Mouse (Mus musculus) right cerebral cortex, postnatal 14 days (tissue): ENCODE results near the gene Lhx6.
"Not testable (repeated sequence)": the region's sequence is repeated elsewhere in the genome, so short reads cannot be mapped to it uniquely, and the experiment has no call there.

Experiments
- DNase-seq: peaks from one replicate; pipeline ENCODE4 v3.0.0; 2022

The Lhx6 gene

GRCm38 (mm10) chr2:36104956-36105741 lies at the start of gene Lhx6:
Lhx6 (minus strand) TSS chr2:36105408.
- DNase-seq: no peak

GRCm38 (mm10) chr2:36152401-36152800 lies 47.2 kb upstream of the Lhx6 start:
- DNase-seq: not testable (repeated sequence)

DNA sequence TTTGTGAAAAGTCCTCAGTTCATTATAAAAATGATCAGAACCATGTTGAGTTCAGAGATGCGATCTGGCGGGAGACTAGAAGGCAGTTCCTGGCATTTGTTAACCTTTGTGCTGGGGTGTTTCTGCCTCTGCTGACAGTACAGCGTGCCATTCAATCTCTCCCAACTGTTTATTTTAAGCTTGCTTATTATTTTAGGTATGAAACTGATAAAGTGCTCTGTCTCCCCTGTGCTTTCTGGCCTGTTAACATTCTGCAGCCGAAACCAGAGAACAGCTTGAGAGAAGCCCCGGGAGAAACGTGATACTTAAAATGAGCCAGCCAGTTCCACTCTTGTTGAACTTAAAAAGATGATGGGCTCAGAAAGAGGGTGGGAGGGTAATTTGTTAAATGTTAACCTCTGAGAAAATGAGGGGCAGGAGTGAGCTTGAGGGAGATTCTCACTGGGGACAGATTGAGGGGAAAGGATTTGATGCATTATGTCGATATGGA lies 43.7 kb upstream of the Lhx6 start:
- DNase-seq: no peak

GRCm38 (mm10) chr2:36139096-36139495 lies 33.9 kb upstream of the Lhx6 start:
- no peak for DNase-seq

- DNase-seq: peak; percentile 92
Observed at GRCm38 (mm10) chr2:36136300-36136941, 31.2 kb upstream of the Lhx6 start, which contains the start of the genes Mrrf and Rbm18. Mrrf (plus strand) TSS chr2:36136389. Rbm18 (minus strand) TSS chr2:36136773.

DNA sequence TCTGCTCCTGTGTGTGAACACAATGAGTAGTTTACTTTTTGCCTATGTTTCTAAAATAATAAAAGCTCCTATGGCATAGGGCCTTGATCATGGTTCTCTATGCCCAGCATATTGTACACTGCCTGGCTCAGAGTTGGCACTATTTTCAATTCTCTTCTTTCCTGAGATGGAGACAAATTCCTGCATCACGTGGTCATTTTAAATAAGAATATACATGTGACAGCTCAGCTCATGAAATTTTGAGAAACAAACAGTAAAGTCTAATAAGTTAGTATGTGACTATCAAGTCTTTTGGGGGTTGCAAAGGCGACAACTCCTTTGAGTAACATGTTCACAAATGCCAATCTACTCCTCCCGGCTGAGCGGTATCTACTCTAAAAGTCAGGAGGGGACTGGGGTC lies 30.7 kb upstream of the Lhx6 start:
- no peak for DNase-seq

DNA sequence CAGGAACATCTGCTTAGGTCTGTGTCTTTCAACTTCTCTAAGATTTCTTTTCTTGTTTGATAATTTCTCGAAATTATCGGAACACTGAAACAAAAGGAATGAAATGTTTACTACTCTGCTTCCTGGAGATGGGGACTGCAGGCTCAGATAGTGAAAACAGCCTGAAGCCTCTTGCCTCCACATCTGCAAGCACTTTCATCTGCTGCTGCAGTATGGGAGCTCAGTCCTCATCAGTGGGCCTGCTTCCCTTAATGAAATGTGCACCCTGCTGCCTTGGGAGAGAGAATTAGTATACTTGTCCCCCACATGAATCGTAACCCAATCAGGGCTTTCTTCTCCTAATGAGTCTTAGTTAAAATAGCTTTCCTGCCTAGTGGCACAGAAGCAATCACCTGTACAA lies 23.8 kb upstream of the Lhx6 start:
- DNase-seq: no peak

GRCm38 (mm10) chr2:36127973-36128372 lies 22.8 kb upstream of the Lhx6 start:
- no peak for DNase-seq

DNA sequence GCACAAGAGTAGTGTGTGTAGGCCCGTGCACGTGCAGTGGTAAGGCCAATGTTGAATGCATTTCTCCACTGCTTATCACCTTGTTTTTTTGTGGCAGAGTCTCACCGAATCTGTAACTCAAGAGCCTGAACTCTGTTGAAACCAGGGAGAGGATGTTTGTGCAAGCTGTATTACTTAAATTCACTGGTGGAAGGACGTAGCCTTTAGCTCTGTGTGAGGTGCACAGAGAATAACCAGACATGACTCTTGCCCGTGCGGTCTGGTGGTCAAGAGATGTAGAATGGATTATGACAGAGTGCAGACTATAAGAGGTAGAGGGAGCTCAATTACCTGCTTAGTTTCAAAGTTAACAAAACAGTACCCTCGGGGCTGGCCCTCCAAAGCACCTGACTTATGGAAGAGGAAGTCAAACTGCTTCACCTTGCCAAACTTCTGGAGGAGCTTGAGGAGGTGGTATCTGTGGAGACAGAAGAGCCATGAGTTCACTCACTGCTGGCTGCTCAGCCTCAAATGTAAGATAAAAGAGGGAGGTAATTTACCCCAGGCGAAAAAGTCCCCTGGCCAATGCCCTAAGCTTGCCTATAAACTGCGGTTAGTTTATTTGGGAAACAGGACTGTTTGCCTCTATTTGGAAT lies 21.7 kb upstream of the Lhx6 start:
- no peak for DNase-seq

- DNase-seq: no peak
Observed at GRCm38 (mm10) chr2:36112632-36113031, 7.4 kb upstream of the Lhx6 start.

DNA sequence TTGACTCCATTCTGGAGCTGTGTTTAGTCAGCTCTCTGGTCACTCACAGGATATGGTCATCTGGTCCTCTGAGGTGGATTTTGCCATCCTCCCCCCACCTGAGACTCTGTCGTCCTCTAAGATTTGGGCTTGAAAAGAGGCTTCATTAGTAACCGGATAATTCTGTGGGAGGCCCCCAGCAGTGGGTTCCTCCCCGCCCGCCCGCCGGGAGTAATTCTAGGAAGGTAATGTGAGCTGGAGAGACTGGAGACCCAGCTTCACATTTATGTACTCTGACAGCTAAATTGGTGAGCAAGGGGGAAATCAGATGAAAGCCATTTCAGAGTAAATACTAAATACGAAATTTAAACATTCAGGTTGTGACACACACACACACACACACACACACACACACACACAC lies 3.4 kb upstream of the Lhx6 start:
- no peak for DNase-seq

DNA sequence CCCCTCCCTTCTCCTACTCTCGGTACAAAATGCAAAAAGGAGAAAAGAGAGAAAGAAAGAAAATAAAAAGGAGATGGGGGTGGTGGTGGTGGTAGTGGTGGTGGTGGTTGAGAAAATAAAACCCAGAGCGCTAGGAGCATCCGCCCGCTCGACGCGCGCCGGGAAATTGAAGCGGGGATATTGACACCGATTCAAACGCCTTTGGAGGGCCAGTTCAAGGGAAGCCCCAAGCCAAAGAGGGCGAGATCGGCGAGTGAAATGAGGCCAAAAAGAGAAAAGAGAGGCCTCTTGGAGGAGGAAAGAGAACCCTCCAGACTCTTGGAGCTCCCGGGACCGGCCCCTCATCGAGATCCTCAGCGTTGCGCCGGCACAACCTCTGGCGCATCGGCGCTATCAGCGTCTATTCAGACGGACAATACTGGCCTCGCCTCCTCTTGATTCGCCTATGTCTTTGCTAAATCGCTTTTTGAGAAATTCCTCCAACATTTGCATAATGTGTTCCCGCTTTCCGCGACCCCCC lies 712 bp downstream of the Lhx6 start:
- no peak for DNase-seq

DNA sequence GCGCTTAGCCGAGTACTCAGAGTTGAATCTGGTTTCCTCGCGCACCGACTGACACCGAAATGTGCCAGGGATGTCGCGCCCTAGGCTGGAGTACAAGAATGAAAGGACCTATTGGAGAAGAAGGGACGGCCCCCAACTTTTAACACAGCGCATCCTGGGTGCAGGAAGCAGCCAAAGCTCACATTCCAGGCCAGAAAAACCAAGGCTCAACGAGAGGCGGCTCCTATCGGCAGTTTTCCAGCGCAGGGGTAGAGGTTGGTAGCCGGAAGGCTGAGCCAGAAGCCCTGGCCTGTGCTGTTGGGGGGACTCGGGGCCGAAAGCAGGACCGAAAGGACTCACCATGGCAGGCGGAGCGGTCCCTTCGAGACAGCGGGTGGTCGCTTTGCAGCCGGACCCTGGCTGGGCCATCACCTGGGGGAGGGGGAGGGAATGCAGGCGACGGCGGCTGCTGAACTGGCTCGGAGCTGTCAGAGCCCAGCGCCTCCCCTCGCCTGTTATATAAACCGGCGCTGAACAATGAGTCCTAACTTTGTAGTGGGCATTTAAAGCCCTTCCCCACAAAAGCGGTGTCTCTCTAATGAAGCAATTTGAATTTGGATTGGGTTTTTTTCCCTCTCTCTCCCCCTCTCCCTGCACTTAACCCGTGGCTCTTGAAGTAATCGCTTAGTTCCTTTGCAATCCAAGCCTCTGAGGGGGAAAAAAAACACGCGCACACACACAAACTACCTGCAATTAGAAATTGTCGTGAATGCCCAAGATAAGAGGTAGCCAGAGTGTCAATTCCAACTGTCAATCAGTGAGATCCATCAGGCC lies 1.4 kb downstream of the Lhx6 start:
- DNase-seq: no peak

GRCm38 (mm10) chr2:36103069-36103554 lies 2.1 kb downstream of the Lhx6 start:
- no peak for DNase-seq

DNA sequence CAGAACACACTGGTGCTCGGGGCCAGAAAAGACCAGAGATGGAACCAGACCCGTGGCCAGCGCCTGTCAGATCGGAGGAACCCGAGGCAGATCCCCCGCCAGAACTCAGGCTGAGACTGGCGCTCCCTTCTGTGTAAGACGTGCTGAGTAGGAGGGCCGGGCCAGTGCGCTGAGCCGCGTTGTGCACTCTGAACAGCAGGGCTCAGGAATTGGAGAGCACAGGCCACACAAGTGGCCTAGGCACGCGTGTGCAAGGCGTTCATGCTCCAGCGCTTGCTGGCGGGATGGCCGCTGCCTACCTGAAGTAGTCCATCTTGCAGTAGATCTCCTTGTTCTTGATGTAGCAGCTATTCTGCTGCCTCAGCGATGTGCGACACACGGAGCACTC lies 2.7 kb downstream of the Lhx6 start:
- DNase-seq: no peak

- no peak for DNase-seq
Observed at GRCm38 (mm10) chr2:36101866-36102558, 3.2 kb downstream of the Lhx6 start.

- DNase-seq: no peak
Observed at GRCm38 (mm10) chr2:36099739-36100138, 5.5 kb downstream of the Lhx6 start.

DNA sequence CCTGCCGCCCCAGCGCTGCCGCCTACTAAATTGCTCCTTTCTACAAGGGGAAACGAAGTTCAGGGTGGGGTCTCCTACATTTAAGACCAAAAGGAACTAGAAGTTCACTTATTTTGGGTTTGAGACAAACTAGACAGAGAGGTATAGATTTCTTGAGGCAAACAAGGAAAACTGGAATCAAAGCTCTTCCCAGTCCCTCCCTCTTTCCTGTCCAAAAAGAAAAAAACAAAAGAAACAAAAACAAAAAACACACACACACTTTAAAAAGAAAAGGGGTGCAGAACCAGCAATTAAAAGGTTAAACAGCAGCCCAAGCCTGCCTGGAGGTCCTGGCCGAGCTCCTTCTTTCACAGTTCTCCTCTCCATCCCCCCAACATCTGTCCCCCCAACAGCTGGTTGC lies 7.2 kb downstream of the Lhx6 start:
- DNase-seq: no peak

GRCm38 (mm10) chr2:36097129-36097815 lies 7.9 kb downstream of the Lhx6 start:
- DNase-seq: no peak

- no peak for DNase-seq
Observed at GRCm38 (mm10) chr2:36093914-36094475, 11.2 kb downstream of the Lhx6 start.

- DNase-seq: no peak
Observed at GRCm38 (mm10) chr2:36093301-36093700, 11.9 kb downstream of the Lhx6 start.
